Mouse (Mus musculus) lung, postnatal 25 days (tissue): ENCODE data around the gene Mpv17l2.

Source experiments
- DNase-seq: peaks from one replicate; pipeline ENCODE4 v3.0.0; 2022; ENCODE audit warnings: low spot score

Gene Mpv17l2

GRCm38 (mm10) chr8:70721601-70722000, 39.1 kb downstream of the Mpv17l2 start:
- no peak for DNase-seq

GRCm38 (mm10) chr8:70720739-70721138, 40.0 kb downstream of the Mpv17l2 start:
- peak; percentile 84 for DNase-seq

GRCm38 (mm10) chr8:70719796-70720270, 40.9 kb downstream of the Mpv17l2 start:
- peak; percentile 53 for DNase-seq

GRCm38 (mm10) chr8:70718297-70718696, 42.4 kb downstream of the Mpv17l2 start, which contains the start of gene Gm3336:
TSS of gene Gm3336 (plus strand) at chr8:70718543.
- DNase-seq = peak; percentile 74

GRCm38 (mm10) chr8:70716521-70717400, 44.0 kb downstream of the Mpv17l2 start:
- DNase-seq = no peak

- DNase-seq = no peak
These were observed 45.7 kb downstream of the Mpv17l2 start for GRCm38 (mm10) chr8:70715086-70715485.

- DNase-seq = no peak
These were observed 46.8 kb downstream of the Mpv17l2 start for GRCm38 (mm10) chr8:70713991-70714390.

- no peak for DNase-seq
These were observed 49.7 kb downstream of the Mpv17l2 start for GRCm38 (mm10) chr8:70711041-70711440.

GRCm38 (mm10) chr8:70710296-70710695, 50.5 kb downstream of the Mpv17l2 start:
- no peak for DNase-seq

GRCm38 (mm10) chr8:70709794-70710193, 51.0 kb downstream of the Mpv17l2 start:
- no peak for DNase-seq
